Mouse (Mus musculus): ENCODE results near the gene Ly6g6c. TPM values are rescaled to one million over a fixed set of nuclear protein-coding genes. Genes with fewer than 3 reads are reported as not detected.

Gene Ly6g6c
- polyA plus RNA-seq, 1 experiment from 2014 or later: 0.17 TPM

GRCm38 (mm10) chr17:35021842-35022477 is 43.2 kb upstream of the Ly6g6c start:
- Histone ChIP-seq H3K36me3 (ENCODE audit: control insufficient read depth, insufficient read depth) (no peaks in the 10 kb centered on the region), H3K27me3 (ENCODE audit: control insufficient read depth, insufficient read depth, low read length) (no peaks in the 10 kb centered on the region), H3K9me3 (replicated peaks; ENCODE audit: control insufficient read depth, low read length) (no peaks in the 10 kb centered on the region), H3K27ac (ENCODE audit: low read length) (peak overlapping the region; percentile 81), H3K4me1 (ENCODE audit: control insufficient read depth, insufficient read depth, low read length) (peaks cover 8% of the 10 kb centered on the region), H3K4me3 (ENCODE audit: low read length) (no peak overlapping the region), H3K4me2 (ENCODE audit: low read depth, low read length) (peak overlapping the region; percentile 37; the same call in 1 of the 2 replicates), H3K9ac (ENCODE audit: low read length) (no peak overlapping the region; the same call in 1 of the 2 replicates)
- WGBS: 23% methylated on average over 6 of the region's 6 CpGs
- peak; percentile 67 for ATAC-seq (replicated peaks; ENCODE audit: extremely low read depth, insufficient read depth, low FRiP score)

DNA sequence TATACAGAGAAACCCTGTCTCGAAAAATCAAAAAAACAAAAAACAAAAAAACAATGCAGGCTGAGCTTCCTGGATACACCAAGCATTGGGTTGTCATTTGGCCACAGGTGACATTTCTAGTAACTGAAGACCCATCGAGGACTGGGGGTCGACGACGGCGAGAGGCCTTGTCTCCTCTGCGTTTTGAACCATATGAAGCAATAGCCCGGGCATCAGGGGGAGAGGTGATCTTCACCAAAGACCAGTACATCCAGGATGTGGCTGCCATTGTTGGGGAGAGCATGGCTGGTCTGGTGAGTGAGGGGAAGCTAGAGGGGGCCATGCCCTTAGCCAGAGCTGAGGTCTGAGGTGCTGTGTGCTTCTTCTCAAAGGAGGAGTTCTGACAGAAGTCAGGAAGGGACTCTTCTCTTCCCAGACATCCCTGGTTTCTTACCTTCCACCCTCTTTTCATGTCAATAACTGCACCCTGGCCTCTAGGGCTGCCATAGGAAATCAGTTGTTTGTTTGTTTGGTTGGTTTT is 42.6 kb upstream of the Ly6g6c start:
- H3K27me3 ChIP-seq (ENCODE audit: control insufficient read depth, insufficient read depth, low read length): no peaks in the 10 kb centered on the region
- no peaks in the 10 kb centered on the region for H3K36me3 ChIP-seq (ENCODE audit: control insufficient read depth, insufficient read depth)
- H3K9ac ChIP-seq (ENCODE audit: low read length): no peak overlapping the region
- ATAC-seq (replicated peaks; ENCODE audit: extremely low read depth, insufficient read depth, low FRiP score): no peak
- H3K4me2 ChIP-seq (ENCODE audit: low read depth, low read length): no peak overlapping the region
- peaks cover 13% of the 10 kb centered on the region for H3K4me1 ChIP-seq (ENCODE audit: control insufficient read depth, insufficient read depth, low read length)
- H3K9me3 ChIP-seq (replicated peaks; ENCODE audit: control insufficient read depth, low read length): no peaks in the 10 kb centered on the region
- 88% methylated on average over 8 of the region's 8 CpGs for WGBS
- peak overlapping the region; percentile 81 for H3K27ac ChIP-seq (ENCODE audit: low read length)
- H3K4me3 ChIP-seq (ENCODE audit: low read length): no peak overlapping the region

GRCm38 (mm10) chr17:35023221-35023620 is 42.0 kb upstream of the Ly6g6c start:
- Histone ChIP-seq H3K9ac (ENCODE audit: low read length) (no peak overlapping the region), H3K4me1 (ENCODE audit: control insufficient read depth, insufficient read depth, low read length) (peaks cover 14% of the 10 kb centered on the region)

GRCm38 (mm10) chr17:35023756-35024155 is 41.4 kb upstream of the Ly6g6c start:
- Histone ChIP-seq H3K27me3 (ENCODE audit: control insufficient read depth, insufficient read depth, low read length) (no peaks in the 10 kb centered on the region), H3K4me3 (ENCODE audit: low read length) (no peak overlapping the region), H3K9ac (ENCODE audit: low read length) (no peak overlapping the region), H3K27ac (ENCODE audit: low read length) (no peak overlapping the region), H3K9me3 (replicated peaks; ENCODE audit: control insufficient read depth, low read length) (no peaks in the 10 kb centered on the region), H3K4me2 (ENCODE audit: low read depth, low read length) (no peak overlapping the region), H3K4me1 (ENCODE audit: control insufficient read depth, insufficient read depth, low read length) (peaks cover 14% of the 10 kb centered on the region), H3K36me3 (ENCODE audit: control insufficient read depth, insufficient read depth) (no peaks in the 10 kb centered on the region)
- WGBS: 64% methylated on average over 4 of the region's 4 CpGs
- ATAC-seq (replicated peaks; ENCODE audit: extremely low read depth, insufficient read depth, low FRiP score): no peak

More at GRCm38 (mm10) chr17:35023221-35023620, 42.0 kb upstream of the Ly6g6c start:
- no peak overlapping the region for H3K4me2 ChIP-seq (ENCODE audit: low read depth, low read length)
- no peak for ATAC-seq (replicated peaks; ENCODE audit: extremely low read depth, insufficient read depth, low FRiP score)
- no peaks in the 10 kb centered on the region for H3K9me3 ChIP-seq (replicated peaks; ENCODE audit: control insufficient read depth, low read length)
- no peak overlapping the region for H3K4me3 ChIP-seq (ENCODE audit: low read length)
- no peak overlapping the region for H3K27ac ChIP-seq (ENCODE audit: low read length)
- H3K36me3 ChIP-seq (ENCODE audit: control insufficient read depth, insufficient read depth): no peaks in the 10 kb centered on the region
- H3K27me3 ChIP-seq (ENCODE audit: control insufficient read depth, insufficient read depth, low read length): no peaks in the 10 kb centered on the region
- WGBS: 77% methylated on average over 5 of the region's 5 CpGs

DNA sequence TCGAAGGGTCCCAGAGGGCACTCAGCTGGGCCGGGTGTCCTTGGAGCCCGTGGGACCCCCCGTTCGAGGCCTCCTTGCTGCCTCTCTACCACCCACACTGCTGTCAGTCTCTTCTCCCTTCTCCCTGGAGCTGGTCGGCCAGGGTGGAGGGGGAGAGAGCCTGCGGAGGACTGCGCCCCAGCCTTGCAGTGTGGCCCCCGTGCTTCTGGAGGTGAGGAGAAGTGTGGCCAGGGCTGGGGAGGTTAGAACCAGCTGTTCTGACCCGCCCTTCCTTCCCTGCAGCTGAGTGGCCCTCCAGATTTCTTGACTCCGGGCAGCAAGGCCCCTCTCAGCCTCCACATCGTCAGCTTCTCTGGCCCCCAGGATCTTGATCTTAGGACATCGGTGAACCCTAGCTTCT is 40.9 kb upstream of the Ly6g6c start:
- Histone ChIP-seq H3K27me3 (ENCODE audit: control insufficient read depth, insufficient read depth, low read length) (no peaks in the 10 kb centered on the region), H3K9ac (ENCODE audit: low read length) (no peak overlapping the region; the same call in 1 of the 2 replicates), H3K4me2 (ENCODE audit: low read depth, low read length) (no peak overlapping the region), H3K9me3 (replicated peaks; ENCODE audit: control insufficient read depth, low read length) (no peaks in the 10 kb centered on the region), H3K4me1 (ENCODE audit: control insufficient read depth, insufficient read depth, low read length) (peaks cover 14% of the 10 kb centered on the region), H3K4me3 (ENCODE audit: low read length) (no peak overlapping the region), H3K27ac (ENCODE audit: low read length) (no peak overlapping the region), H3K36me3 (ENCODE audit: control insufficient read depth, insufficient read depth) (no peaks in the 10 kb centered on the region)
- 50% methylated on average over 13 of the region's 13 CpGs for WGBS
- no peak for ATAC-seq (replicated peaks; ENCODE audit: extremely low read depth, insufficient read depth, low FRiP score)

GRCm38 (mm10) chr17:35024691-35025488 is 40.3 kb upstream of the Ly6g6c start:
- no peaks in the 10 kb centered on the region for H3K9me3 ChIP-seq (replicated peaks; ENCODE audit: control insufficient read depth, low read length)
- no peaks in the 10 kb centered on the region for H3K27me3 ChIP-seq (ENCODE audit: control insufficient read depth, insufficient read depth, low read length)
- H3K4me3 ChIP-seq (ENCODE audit: low read length): no peak overlapping the region
- peaks cover 14% of the 10 kb centered on the region for H3K4me1 ChIP-seq (ENCODE audit: control insufficient read depth, insufficient read depth, low read length)
- H3K4me2 ChIP-seq (ENCODE audit: low read depth, low read length): no peak overlapping the region
- no peak for ATAC-seq (replicated peaks; ENCODE audit: extremely low read depth, insufficient read depth, low FRiP score)
- H3K27ac ChIP-seq (ENCODE audit: low read length): no peak overlapping the region
- WGBS: 55% methylated on average over 8 of the region's 10 CpGs
- H3K36me3 ChIP-seq (ENCODE audit: control insufficient read depth, insufficient read depth): no peaks in the 10 kb centered on the region
- H3K9ac ChIP-seq (ENCODE audit: low read length): no peak overlapping the region

DNA sequence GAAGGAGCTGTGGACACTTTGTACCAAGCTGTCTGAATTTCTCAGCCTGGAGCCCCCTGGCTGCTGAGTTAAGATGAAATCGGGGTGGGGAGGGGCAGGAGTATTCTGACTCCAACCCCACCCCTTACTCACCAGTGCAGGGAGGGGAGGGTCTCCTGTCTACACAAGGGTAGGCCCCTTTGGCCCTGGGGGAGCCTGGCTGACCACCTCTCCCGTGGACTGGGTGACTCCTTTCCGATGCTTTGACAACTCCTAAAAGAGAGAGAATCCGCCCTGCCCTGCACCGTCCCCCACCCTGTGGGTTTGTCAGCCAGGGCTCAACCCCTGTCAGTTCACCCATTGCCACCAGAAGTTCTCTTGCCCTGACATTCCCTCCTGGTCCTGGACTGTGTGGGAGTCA is 39.0 kb upstream of the Ly6g6c start:
- H3K4me3 ChIP-seq (ENCODE audit: low read length): no peak overlapping the region
- H3K36me3 ChIP-seq (ENCODE audit: control insufficient read depth, insufficient read depth): no peaks in the 10 kb centered on the region
- peaks cover 14% of the 10 kb centered on the region for H3K4me1 ChIP-seq (ENCODE audit: control insufficient read depth, insufficient read depth, low read length)
- H3K27me3 ChIP-seq (ENCODE audit: control insufficient read depth, insufficient read depth, low read length): no peaks in the 10 kb centered on the region
- no peaks in the 10 kb centered on the region for H3K9me3 ChIP-seq (replicated peaks; ENCODE audit: control insufficient read depth, low read length)
- H3K27ac ChIP-seq (ENCODE audit: low read length): no peak overlapping the region
- 87% methylated on average over 5 of the region's 5 CpGs for WGBS
- no peak for ATAC-seq (replicated peaks; ENCODE audit: extremely low read depth, insufficient read depth, low FRiP score)
- H3K4me2 ChIP-seq (ENCODE audit: low read depth, low read length): no peak overlapping the region
- no peak overlapping the region for H3K9ac ChIP-seq (ENCODE audit: low read length)

- H3K4me1 ChIP-seq (ENCODE audit: control insufficient read depth, insufficient read depth, low read length): peaks cover 6% of the 10 kb centered on the region
- ATAC-seq (replicated peaks; ENCODE audit: extremely low read depth, insufficient read depth, low FRiP score): no peak; the same call in 1 of the 2 replicates
- no peaks in the 10 kb centered on the region for H3K27me3 ChIP-seq (ENCODE audit: control insufficient read depth, insufficient read depth, low read length)
- WGBS: 32% methylated on average over 13 of the region's 13 CpGs
- H3K27ac ChIP-seq (ENCODE audit: low read length): 0 out of 2 replicates have a peak within 1 kb of the TSS, but pooled peaks have one; percentile 5
- no peak within 1 kb of the TSS for H3K4me3 ChIP-seq (ENCODE audit: low read length)
- H3K9ac ChIP-seq (ENCODE audit: low read length): peak within 1 kb of the TSS; percentile 39; the same call in 1 of the 2 replicates
- H3K9me3 ChIP-seq (replicated peaks; ENCODE audit: control insufficient read depth, low read length): no peaks in the 10 kb centered on the region
- no peak within 1 kb of the TSS for H3K4me2 ChIP-seq (ENCODE audit: low read depth, low read length)
- no peaks in the 10 kb centered on the region for H3K36me3 ChIP-seq (ENCODE audit: control insufficient read depth, insufficient read depth)
Measured at GRCm38 (mm10) chr17:35027277-35028068, 37.7 kb upstream of the Ly6g6c start, which contains the start of gene Sapcd1. Gene Sapcd1, minus strand, starts transcription at chr17:35028016.
